Mouse (Mus musculus) layer of hippocampus, adult 18-20 months (tissue): Measurements from ENCODE around the gene Etd. TPM values are rescaled to one million over a fixed set of nuclear protein-coding genes. Genes with fewer than 3 reads are reported as not detected.
A peak's percentile ranks its signal among the peaks of the same experiment; 100 is the strongest.
"Not testable (repeated sequence)": the region's sequence is repeated elsewhere in the genome, so short reads cannot be mapped to it uniquely, and the experiment has no call there.

ENCODE experiments used
- DNase-seq, 2 experiments: peaks; one replicate each; pipeline ENCODE4 v3.0.0; 2022; ENCODE audit warnings: low spot score in 2 of 2
- long read RNA-seq: library from polyadenylated mRNA; stranded (forward); transcript quantifications from one replicate; pipeline ENCODE4 v2.0.0, GENCODE M21; 2021
- total RNA-seq, 2 experiments: library from RNA; stranded (reverse); gene quantifications; 2 replicates each; pipeline ENCODE4 v1.2.3; 2021

The Etd gene
- total RNA-seq, result not detected
- long read RNA-seq, result 0 reads

- DNase-seq, result no peak
These were observed at the start of gene Etd for GRCm38 (mm10) chrX:53434618-53435017. Etd (plus strand) TSS chrX:53434918.

DNA sequence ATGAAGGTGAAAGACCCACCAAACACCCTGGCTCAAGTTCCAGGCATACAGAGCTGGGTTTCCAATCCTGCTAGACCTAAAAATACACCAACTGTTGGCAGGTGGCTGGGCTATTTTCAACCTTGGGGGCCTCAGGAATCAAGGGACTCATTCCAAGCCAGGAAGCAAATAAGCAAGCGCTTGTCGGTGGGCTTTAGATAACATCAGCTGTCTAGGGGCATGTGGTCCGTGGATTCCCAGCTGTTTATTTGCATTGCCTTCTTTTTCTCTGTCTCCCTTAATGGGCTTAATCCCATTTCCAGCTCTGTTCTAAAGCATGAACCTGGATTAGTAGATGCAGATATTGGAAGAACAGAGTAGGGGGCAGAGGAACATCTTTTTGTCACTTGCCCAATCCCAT lies 48.4 kb upstream of the Etd start:
- no peak for DNase-seq

DNA sequence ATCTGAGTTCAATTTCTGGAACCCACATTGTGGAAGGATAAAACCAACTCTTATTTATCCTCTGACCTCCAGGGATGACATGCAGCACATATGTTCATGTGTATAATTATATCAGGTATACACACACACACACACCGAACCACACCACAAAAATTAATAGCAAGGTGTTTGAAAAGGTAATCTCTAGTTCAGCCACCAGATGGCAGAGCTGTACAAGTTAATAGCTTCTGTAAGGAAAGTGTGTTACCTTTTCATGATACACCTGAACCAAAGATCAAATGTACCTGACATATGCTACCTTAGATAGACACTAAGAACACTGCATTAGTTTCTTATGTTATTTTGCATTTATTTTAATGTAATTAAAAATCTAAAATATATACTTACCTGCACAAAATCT lies 1.8 kb upstream of the Etd start:
- peak in 1 of 2 experiments; percentile 2 for DNase-seq

DNA sequence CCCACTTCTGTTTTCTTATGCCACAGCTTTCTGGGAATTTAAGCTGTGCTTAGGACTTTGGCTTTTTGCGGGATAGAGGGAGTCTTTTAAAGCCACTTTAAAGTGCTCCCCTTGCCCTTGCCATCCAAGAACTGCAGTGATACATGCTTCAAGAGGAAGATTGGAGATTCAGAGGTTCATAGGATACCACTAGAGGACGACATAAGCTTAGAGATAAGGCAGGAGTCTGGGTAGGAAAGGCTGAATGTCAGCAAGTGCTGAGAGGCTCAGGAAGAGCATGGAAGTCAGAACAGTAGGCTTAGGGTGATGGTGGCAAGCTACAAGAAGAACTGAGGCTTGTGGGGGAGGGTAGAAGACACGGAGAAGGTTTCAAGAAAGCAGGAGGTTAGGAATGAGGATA lies 24.9 kb downstream of the Etd start:
- peak in 1 of 2 experiments; percentile 3 for DNase-seq

- DNase-seq, result not testable (repeated sequence)
These were observed 29.5 kb downstream of the Etd start for GRCm38 (mm10) chrX:53464194-53464593.

Other genes starting within 250 kb of the Etd start
- gene Plac1, start 194.8 kb upstream of the Etd start, total RNA-seq, result not detected
- 1 to 10 TPM; 2.6 to 3.4 TPM for gene Fam122b, start 165.1 kb upstream of the Etd start, total RNA-seq
- gene Fam122c, start 161.5 kb upstream of the Etd start, total RNA-seq, result not detected
- gene Mospd1, start 64.4 kb upstream of the Etd start, total RNA-seq, result 10 to 100 TPM; 11.6 to 11.9 TPM
- gene Rtl8c, start 173.1 kb downstream of the Etd start, total RNA-seq, result 100 to 1,000 TPM; 202 to 226 TPM
- gene Gm14597, start 174.1 kb downstream of the Etd start, total RNA-seq, result not detected
- gene Rtl8a, start 208.8 kb downstream of the Etd start, total RNA-seq, result 100 to 1,000 TPM; 208 to 284 TPM
- 100 to 1,000 TPM; 183 to 202 TPM for gene Rtl8b, start 235.5 kb downstream of the Etd start, total RNA-seq